In the genomic region with DNA sequence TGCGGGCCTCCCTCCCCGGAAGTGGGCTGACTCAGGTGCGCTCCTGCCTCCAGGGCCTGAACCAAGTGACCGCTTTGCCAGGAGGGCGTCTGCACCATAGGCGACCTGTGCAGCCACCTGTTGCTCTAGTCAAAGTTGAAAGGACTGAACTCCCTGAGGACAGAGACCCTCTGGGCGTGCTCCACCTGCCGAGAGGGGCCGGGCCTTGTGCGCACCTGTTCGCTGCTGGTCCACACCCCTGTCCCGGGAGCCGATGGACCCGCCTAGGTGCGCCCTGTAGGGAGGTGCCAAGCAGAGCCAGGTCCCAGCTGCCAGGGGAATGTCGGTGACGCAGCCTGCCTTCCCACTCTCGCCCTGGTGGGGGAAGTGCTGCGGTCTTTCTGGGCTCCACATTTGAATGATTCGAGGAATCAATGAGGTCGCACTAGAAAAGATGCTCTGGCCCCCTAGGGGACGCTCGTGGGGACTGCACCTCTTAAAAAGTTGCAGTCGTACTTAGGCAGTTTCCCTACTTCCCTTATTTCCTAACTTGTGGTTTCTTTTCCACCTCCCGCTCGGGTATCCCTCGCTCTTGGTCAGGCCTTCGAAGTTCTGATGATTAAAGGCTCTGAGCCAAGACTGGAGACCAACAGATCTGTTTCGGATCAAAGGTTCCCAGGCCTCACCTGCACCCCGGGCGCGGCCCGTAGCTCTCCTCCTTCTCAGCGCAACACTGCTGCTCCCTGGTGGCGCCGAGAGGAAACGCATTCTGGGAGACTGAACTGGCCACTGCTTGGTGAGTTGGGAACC, we compare ENCODE assay signal across 8 mouse cellular contexts. TPM values are rescaled to one million over a fixed set of nuclear protein-coding genes. Genes with fewer than 3 reads are reported as not detected.
DNase-seq lines count a peak whose midpoint lies in the region; ATAC-seq lines count a peak whose summit lies in the region.

A gene (plus strand): TSS at position 290 of the 789 bp plus-strand sequence.

- peaks cover 20% of the 10 kb centered on the region for H3K27me3 ChIP-seq in embryonic facial prominence, embryonic 11.5 days (ENCODE audit: control insufficient read depth, insufficient read depth, low read length)

- no peaks in the 10 kb centered on the region for H3K36me3 ChIP-seq in embryonic facial prominence, embryonic 11.5 days (replicated peaks; ENCODE audit: control insufficient read depth, insufficient read depth, low read depth, low read length)

- WGBS in embryonic facial prominence, embryonic 11.5 days, result 0% methylated on average over 36 of the region's 37 CpGs

- no peaks in the 10 kb centered on the region for H3K4me1 ChIP-seq in embryonic facial prominence, embryonic 11.5 days (ENCODE audit: control insufficient read depth, insufficient read depth, low read length)

- DNase-seq in 3T3-L1 (ENCODE audit: low read depth, low spot score), result peak; percentile 79
- peak; percentile 90 for DNase-seq in adrenal gland, postnatal 25 days
- peak; percentile 88 for DNase-seq in embryonic facial prominence, embryonic 11.5 days (ENCODE audit: low spot score)
- peak; percentile 98 for DNase-seq in heart, adult 11 months
- DNase-seq in kidney, adult 11 months, result peak; percentile 95
- DNase-seq in liver, result peak; percentile 87
- DNase-seq in monocyte, adult 2 months (ENCODE audit: low read depth in 1 of 2, low spot score in 2 of 2), result peak; percentile 85 to 87
- peak; percentile 83 to 87 for DNase-seq in spleen, postnatal 36 days (ENCODE audit: low spot score in 2 of 2)

- peak within 1 kb of the TSS; percentile 59 for H3K4me2 ChIP-seq in embryonic facial prominence, embryonic 11.5 days (ENCODE audit: low read depth, low read length)

- H3K27ac ChIP-seq in embryonic facial prominence, embryonic 11.5 days (replicated peaks; ENCODE audit: low read depth, low read length), result no peak within 1 kb of the TSS

- ATAC-seq in embryonic facial prominence, embryonic 11.5 days (replicated peaks; ENCODE audit: insufficient number of reproducible peaks, low FRiP score, low TSS enrichment, low read depth), result peak; percentile 83

- peak within 1 kb of the TSS; percentile 53 for H3K9ac ChIP-seq in embryonic facial prominence, embryonic 11.5 days (replicated peaks; ENCODE audit: low read length)

- H3K9me3 ChIP-seq in embryonic facial prominence, embryonic 11.5 days (replicated peaks; ENCODE audit: control insufficient read depth, low read length), result no peaks in the 10 kb centered on the region

- H3K4me3 ChIP-seq in embryonic facial prominence, embryonic 11.5 days (ENCODE audit: low read depth, low read length), result peak within 1 kb of the TSS; percentile 39

RNA-seq across cellular contexts. Expression of the gene that starts here (rescaled TPM):
- total RNA-seq in adrenal gland, postnatal 25 days (2021), result 1.00 TPM in 1 of 2 replicates, not detected in the other
- polyA plus RNA-seq in embryonic facial prominence, embryonic 11.5 days (2014; fragmentation: Nextera tagmentation; extraction: Ambion mirVana), result 1.6 and 1.8 TPM in 2 replicates

Comparison
In these comparisons a context has a peak if more than half of its experiments do, and no peak if none do; other contexts are left out.
1. Peak in DNase-seq in adrenal gland, postnatal 25 days; RNA of the gene not detected or under 1 TPM.